Mouse (Mus musculus) lung, postnatal 0 days (tissue): ENCODE results near the gene Cnpy1. TPM values are rescaled to one million over a fixed set of nuclear protein-coding genes. Genes with fewer than 3 reads are reported as not detected.

Experiments
- ATAC-seq: fragments of 200-750 bp; cut with Nextera tagmentation; 2 replicates; pipeline ENCODE4 v1.8.0; 2017; ENCODE audit warnings: moderate library complexity
- DNase-seq: peaks from one replicate; pipeline ENCODE4 v3.0.0-alpha.2; 2016; ENCODE audit warnings: low spot score
- H3K27ac ChIP-seq: fragments of 300-500 bp; sonication (generic); 2 replicates; pipeline ENCODE4 v1.5.1; 2014; ENCODE audit warnings: antibody characterized with exemption, mild to moderate bottlenecking, low read length, mixed read lengths
- H3K27me3 ChIP-seq: fragments of 300-500 bp; sonication (generic); replicated peaks from 2 replicates; pipeline ENCODE4 v1.6.1; 2014; ENCODE audit warnings: low read length, mixed read lengths; ENCODE audit not compliant: insufficient read depth
- H3K36me3 ChIP-seq: fragments of 300-500 bp; sonication (generic); 2 replicates; pipeline ENCODE4 v1.6.1; 2014; ENCODE audit warnings: low read length, mixed read lengths; ENCODE audit not compliant: insufficient read depth
- H3K4me1 ChIP-seq: fragments of 300-500 bp; sonication (generic); 2 replicates; pipeline ENCODE4 v1.6.1; 2014; ENCODE audit warnings: antibody characterized with exemption, low read depth, low read length, mixed read lengths; ENCODE audit not compliant: insufficient read depth
- H3K4me2 ChIP-seq: fragments of 300-500 bp; sonication (generic); replicated peaks from 2 replicates; pipeline ENCODE4 v1.6.1; 2014; ENCODE audit warnings: low read depth, mild to moderate bottlenecking, low read length, moderate library complexity, mixed read lengths
- H3K4me3 ChIP-seq: fragments of 300-500 bp; sonication (generic); 2 replicates; pipeline ENCODE4 v1.5.1; 2014; ENCODE audit warnings: low read depth, low read length
- H3K9ac ChIP-seq: fragments of 300-500 bp; sonication (generic); replicated peaks from 2 replicates; pipeline ENCODE4 v1.6.1; 2014; ENCODE audit warnings: low read depth, mild to moderate bottlenecking
- H3K9me3 ChIP-seq: fragments of 300-500 bp; sonication (generic); 2 replicates; pipeline ENCODE4 v1.6.1; 2016; ENCODE audit warnings: low read length, mixed read lengths
- CTCF ChIP-seq: IDR thresholded peaks from 2 replicates; pipeline ENCODE4 v1.5.1; 2016; ENCODE audit warnings: antibody characterized with exemption, mild to moderate bottlenecking
- EP300 ChIP-seq: IDR thresholded peaks from 2 replicates; pipeline ENCODE4 v1.6.1; 2016; ENCODE audit warnings: antibody characterized with exemption, mild to moderate bottlenecking, control low read depth
- WGBS: fragments of 180-500 bp; shearing (Covaris S2); extraction: QIAGEN DNeasy Blood & Tissue Kit; methylation state at CpG from one replicate; pipeline ENCODE4 v1.1.7; 2014; 5-methylcytosine and 5-hydroxymethylcytosine counted together
- polyA plus RNA-seq: library from polyadenylated mRNA; unstranded; fragments of >200 nt; fragmentation: Nextera tagmentation; extraction: Ambion mirVana; gene quantifications from 2 replicates; pipeline ENCODE4 v1.2.1, GENCODE M21; 2015

Cnpy1 gene
- polyA plus RNA-seq, 1 experiment from 2014 or later, result 0.08 TPM

GRCm38 (mm10) chr5:28172921-28173670, 72.5 kb downstream of the Cnpy1 start:
- no peak overlapping the region for H3K4me3 ChIP-seq
- H3K9me3 ChIP-seq, result no peaks in the 10 kb centered on the region
- no peak overlapping the region for H3K9ac ChIP-seq
- H3K4me1 ChIP-seq, result peaks cover 7% of the 10 kb centered on the region; the same call in 1 of the 2 replicates
- H3K27me3 ChIP-seq, result peaks cover 73% of the 10 kb centered on the region
- no peak for DNase-seq
- no peak for ATAC-seq
- 5% methylated on average over 4 of the region's 4 CpGs for WGBS
- TF ChIP-seq CTCF (no peak), EP300 (no peak)
- no peaks in the 10 kb centered on the region for H3K36me3 ChIP-seq
- no peak overlapping the region for H3K4me2 ChIP-seq
- no peak overlapping the region for H3K27ac ChIP-seq

- Histone ChIP-seq H3K27ac (no peak overlapping the region), H3K9ac (no peak overlapping the region), H3K36me3 (no peaks in the 10 kb centered on the region), H3K4me2 (no peak overlapping the region), H3K27me3 (peaks cover 79% of the 10 kb centered on the region), H3K4me1 (peaks cover 7% of the 10 kb centered on the region; the same call in 1 of the 2 replicates), H3K4me3 (no peak overlapping the region), H3K9me3 (no peaks in the 10 kb centered on the region)
- WGBS, result 3% methylated on average over 8 of the region's 8 CpGs
- TF ChIP-seq EP300 (no peak), CTCF (no peak)
- no peak for ATAC-seq
- no peak for DNase-seq
These were observed 73.2 kb downstream of the Cnpy1 start for GRCm38 (mm10) chr5:28172261-28172920.

GRCm38 (mm10) chr5:28171667-28172066, 73.9 kb downstream of the Cnpy1 start:
- Histone ChIP-seq H3K9ac (no peak overlapping the region), H3K4me3 (no peak overlapping the region), H3K36me3 (no peaks in the 10 kb centered on the region), H3K4me1 (peaks cover 7% of the 10 kb centered on the region; the same call in 1 of the 2 replicates), H3K4me2 (no peak overlapping the region), H3K27ac (no peak overlapping the region), H3K9me3 (no peaks in the 10 kb centered on the region), H3K27me3 (peaks cover 86% of the 10 kb centered on the region)
- DNase-seq (no peak), ATAC-seq (no peak)
- no peak for TF ChIP-seq CTCF
- TF ChIP-seq EP300, result no peak
- WGBS, result 13% methylated on average over 5 of the region's 5 CpGs

GRCm38 (mm10) chr5:28170892-28171291, 74.7 kb downstream of the Cnpy1 start:
- Histone ChIP-seq H3K4me2 (no peak overlapping the region), H3K27ac (no peak overlapping the region), H3K4me1 (peaks cover 14% of the 10 kb centered on the region), H3K36me3 (no peaks in the 10 kb centered on the region), H3K4me3 (no peak overlapping the region), H3K9me3 (no peaks in the 10 kb centered on the region), H3K27me3 (peaks cover 93% of the 10 kb centered on the region), H3K9ac (no peak overlapping the region)
- no peak for ATAC-seq
- 3% methylated on average over 19 of the region's 19 CpGs for WGBS
- no peak for DNase-seq
- no peak for TF ChIP-seq CTCF
- TF ChIP-seq EP300, result no peak

- no peak for DNase-seq
- no peak for TF ChIP-seq CTCF
- no peak for TF ChIP-seq EP300
- Histone ChIP-seq H3K4me3 (no peak overlapping the region), H3K4me1 (peaks cover 16% of the 10 kb centered on the region), H3K27me3 (peaks cover 93% of the 10 kb centered on the region), H3K9ac (no peak overlapping the region), H3K4me2 (no peak overlapping the region), H3K36me3 (no peaks in the 10 kb centered on the region), H3K9me3 (no peaks in the 10 kb centered on the region), H3K27ac (no peak overlapping the region)
- whole genome bisulfite sequencing, result 4% methylated on average over 17 of the region's 17 CpGs
- ATAC-seq, result no peak
These were observed 75.5 kb downstream of the Cnpy1 start for GRCm38 (mm10) chr5:28170081-28170480.

- H3K4me2 ChIP-seq, result no peak overlapping the region
- no peak for ATAC-seq
- no peak overlapping the region for H3K27ac ChIP-seq
- DNase-seq, result no peak
- TF ChIP-seq CTCF (no peak), EP300 (no peak)
- peaks cover 16% of the 10 kb centered on the region for H3K4me1 ChIP-seq
- H3K4me3 ChIP-seq, result no peak overlapping the region
- H3K9me3 ChIP-seq, result no peaks in the 10 kb centered on the region
- no peak overlapping the region for H3K9ac ChIP-seq
- peaks cover 91% of the 10 kb centered on the region for H3K27me3 ChIP-seq
- no peaks in the 10 kb centered on the region for H3K36me3 ChIP-seq
- WGBS, result 12% methylated on average over 5 of the region's 5 CpGs
These were observed 76.3 kb downstream of the Cnpy1 start for GRCm38 (mm10) chr5:28169166-28169801.
